Mouse (Mus musculus): ENCODE measurements around the gene Bola1. TPM values are rescaled to one million over a fixed set of nuclear protein-coding genes. Genes with fewer than 3 reads are reported as not detected.

Gene Bola1
- 43.7 TPM for polyA plus RNA-seq (2014; fragmentation: Illumina TruSeq; extraction: RNeasy Lipid Tissue Mini Kit (QIAGEN cat#74804); ENCODE audit: insufficient read depth, low read depth, low replicate concordance)

GRCm38 (mm10) chr3:96219661-96220130 lies at the start of gene Bola1, which contains the start of gene Hist2h2ab:
Gene Bola1, minus strand, starts transcription at chr3:96219709.
Gene Hist2h2ab, plus strand, starts transcription at chr3:96219865.

GRCm38 (mm10) chr3:96268051-96268775 lies 48.7 kb upstream of the Bola1 start, which contains the start of gene Hist2h3b:
Gene Hist2h3b, plus strand, starts transcription at chr3:96268654.

DNA sequence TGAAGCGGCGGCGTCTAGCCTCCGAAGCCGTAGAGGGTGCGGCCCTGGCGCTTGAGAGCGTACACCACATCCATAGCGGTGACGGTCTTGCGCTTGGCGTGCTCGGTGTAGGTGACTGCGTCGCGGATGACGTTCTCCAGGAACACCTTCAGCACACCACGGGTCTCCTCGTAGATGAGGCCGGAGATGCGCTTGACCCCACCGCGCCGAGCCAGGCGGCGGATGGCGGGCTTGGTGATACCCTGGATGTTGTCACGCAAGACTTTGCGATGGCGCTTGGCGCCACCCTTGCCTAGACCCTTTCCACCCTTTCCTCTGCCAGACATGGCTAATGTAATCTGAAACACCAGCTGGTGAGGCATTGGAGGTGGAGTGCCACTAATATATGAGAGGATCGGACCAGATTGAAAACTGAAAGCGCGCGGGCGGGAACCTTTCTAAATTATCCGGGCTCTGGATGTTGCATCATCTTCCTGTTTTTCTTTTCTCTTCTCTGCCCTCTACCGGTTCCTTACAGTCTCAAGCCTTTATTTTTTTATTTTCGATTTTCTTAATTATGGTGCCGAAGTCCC lies 43.6 kb upstream of the Bola1 start, which contains the start of gene Hist2h4:
TSS of gene Hist2h4 (minus strand) at position 333 of the 572 bp plus-strand sequence.

DNA sequence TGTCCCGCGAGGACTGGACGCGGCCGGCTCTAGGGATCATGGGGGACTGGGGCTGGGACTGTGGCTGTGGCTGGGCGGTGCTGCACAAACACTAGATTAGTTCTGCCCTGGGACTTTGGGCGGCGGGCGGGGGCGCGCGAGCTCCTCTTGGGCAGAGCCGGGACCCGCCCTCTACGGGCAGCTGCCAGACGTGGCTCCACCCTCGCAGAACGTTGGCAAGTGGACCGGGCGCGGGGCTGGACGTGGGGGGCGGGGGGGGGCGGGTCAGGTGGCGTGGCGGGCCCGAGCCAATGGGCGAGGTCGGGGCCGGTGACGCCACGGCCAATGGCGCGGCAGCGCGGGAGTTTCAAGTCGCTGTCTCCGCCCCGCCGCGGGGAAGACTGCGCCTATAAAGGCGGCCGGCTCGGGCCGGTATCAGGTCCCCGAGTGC lies 26.9 kb upstream of the Bola1 start, which contains the start of gene Hist2h3c1:
TSS of gene Hist2h3c1 (plus strand) at position 259 of the 430 bp plus-strand sequence.

GRCm38 (mm10) chr3:96245003-96245886 lies 25.7 kb upstream of the Bola1 start, which contains the start of gene Hist2h2aa1:
Gene Hist2h2aa1, plus strand, starts transcription at chr3:96245497.

GRCm38 (mm10) chr3:96239949-96240798 lies 20.7 kb upstream of the Bola1 start, which contains the start of gene Hist2h2aa2:
Gene Hist2h2aa2, minus strand, starts transcription at chr3:96240276.

DNA sequence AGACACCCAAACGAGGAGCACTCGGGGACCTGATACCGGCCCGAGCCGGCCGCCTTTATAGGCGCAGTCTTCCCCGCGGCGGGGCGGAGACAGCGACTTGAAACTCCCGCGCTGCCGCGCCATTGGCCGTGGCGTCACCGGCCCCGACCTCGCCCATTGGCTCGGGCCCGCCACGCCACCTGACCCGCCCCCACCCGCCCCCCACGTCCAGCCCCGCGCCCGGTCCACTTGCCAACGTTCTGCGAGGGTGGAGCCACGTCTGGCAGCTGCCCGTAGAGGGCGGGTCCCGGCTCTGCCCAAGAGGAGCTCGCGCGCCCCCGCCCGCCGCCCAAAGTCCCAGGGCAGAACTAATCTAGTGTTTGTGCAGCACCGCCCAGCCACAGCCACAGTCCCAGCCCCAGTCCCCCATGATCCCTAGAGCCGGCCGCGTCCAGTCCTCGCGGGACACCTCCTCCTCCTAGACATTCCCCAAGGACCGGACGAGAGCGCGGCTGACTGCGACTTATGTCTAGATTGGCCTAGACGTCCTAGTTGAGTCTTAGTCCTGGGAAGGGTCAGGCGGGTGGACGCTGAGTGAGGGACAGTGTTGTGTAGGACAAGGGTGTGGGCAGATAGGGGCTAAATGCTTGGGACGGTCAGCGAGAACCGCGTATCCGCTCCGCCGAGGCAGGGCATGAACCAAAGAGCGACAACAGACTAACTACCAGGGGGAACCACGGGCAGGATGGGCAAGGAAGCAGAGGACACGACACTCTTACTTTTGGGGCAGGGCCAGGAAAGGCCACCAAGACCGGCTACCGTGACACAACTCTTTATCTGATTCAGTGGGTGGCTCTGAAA lies 19.7 kb upstream of the Bola1 start, which contains the start of gene Hist2h3c2:
TSS of gene Hist2h3c2 (minus strand) at position 174 of the 840 bp plus-strand sequence.

DNA sequence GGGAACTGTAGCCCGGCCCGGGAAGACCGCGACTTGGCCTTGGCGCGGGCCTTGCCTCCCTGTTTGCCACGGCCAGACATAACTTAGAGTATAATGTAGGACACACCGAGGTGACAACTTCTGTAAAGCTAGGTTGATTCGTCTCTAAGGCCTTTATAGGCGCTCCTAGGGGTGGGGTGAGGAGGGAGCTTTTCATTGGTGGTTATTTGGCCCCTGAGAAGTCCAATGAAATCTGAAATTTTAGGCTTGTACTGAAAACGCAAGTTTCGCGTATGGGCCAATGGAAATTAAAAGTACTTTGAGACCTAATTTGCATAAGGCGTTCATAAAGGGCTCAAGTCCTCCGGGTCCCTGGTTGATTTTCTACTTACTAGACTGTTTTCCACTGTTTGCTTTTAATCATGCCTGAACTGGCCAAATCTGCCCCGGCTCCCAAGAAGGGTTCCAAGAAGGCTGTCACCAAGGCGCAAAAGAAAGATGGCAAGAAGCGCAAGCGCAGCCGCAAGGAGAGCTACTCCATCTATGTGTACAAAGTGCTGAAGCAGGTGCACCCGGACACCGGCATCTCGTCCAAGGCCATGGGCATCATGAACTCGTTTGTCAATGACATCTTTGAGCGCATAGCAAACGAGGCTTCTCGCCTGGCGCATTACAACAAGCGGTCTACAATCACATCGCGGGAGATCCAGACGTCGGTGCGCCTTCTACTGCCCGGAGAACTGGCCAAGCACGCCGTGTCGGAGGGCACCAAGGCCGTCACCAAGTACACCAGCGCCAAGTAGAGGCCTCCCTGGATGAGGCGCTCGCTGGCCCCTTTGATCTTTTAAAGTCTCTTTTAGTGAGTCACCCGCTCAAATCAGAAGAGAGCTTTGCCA lies 1.5 kb upstream of the Bola1 start, which contains the start of the genes Hist2h2ac and Hist2h2be:
TSS of gene Hist2h2ac (minus strand) at position 116 of the 875 bp plus-strand sequence.
TSS of gene Hist2h2be (plus strand) at position 355 of the 875 bp plus-strand sequence.

GRCm38 (mm10) chr3:96180727-96181477 lies 38.6 kb downstream of the Bola1 start, which contains the start of gene Sv2a:
Gene Sv2a, plus strand, starts transcription at chr3:96181151.

GRCm38 (mm10) chr3:96172197-96173178 lies 47.0 kb downstream of the Bola1 start, which contains the start of gene Sf3b4:
Gene Sf3b4, plus strand, starts transcription at chr3:96172332.

GRCm38 (mm10) chr3:96161869-96162840 lies 57.4 kb downstream of the Bola1 start, which contains the start of gene Mtmr11:
Gene Mtmr11, plus strand, starts transcription at chr3:96162004.

